Mouse (Mus musculus) stomach, embryonic 16.5 days (tissue): Measurements from ENCODE around the gene Fam81a. TPM values are rescaled to one million over a fixed set of nuclear protein-coding genes. Genes with fewer than 3 reads are reported as not detected.

Experiments
- ATAC-seq: fragments of 200-750 bp; cut with Nextera tagmentation; 2 replicates; pipeline ENCODE4 v1.8.0; 2017; ENCODE audit warnings: moderate number of reproducible peaks, moderate TSS enrichment; ENCODE audit not compliant: insufficient read depth, low FRiP score
- H3K27ac ChIP-seq: fragments of 300-500 bp; sonication (generic); 2 replicates; pipeline ENCODE4 v1.5.1; 2014; ENCODE audit warnings: low read length
- H3K27me3 ChIP-seq: fragments of 300-500 bp; sonication (generic); 2 replicates; pipeline ENCODE4 v1.6.1; 2014; ENCODE audit warnings: low read length, control low read depth, mixed read lengths; ENCODE audit not compliant: control insufficient read depth, insufficient read depth
- H3K36me3 ChIP-seq: fragments of 300-500 bp; sonication (generic); 2 replicates; pipeline ENCODE4 v1.6.1; 2014; ENCODE audit warnings: low read length; ENCODE audit not compliant: control insufficient read depth, insufficient read depth
- H3K4me1 ChIP-seq: fragments of 300-500 bp; sonication (generic); 2 replicates; pipeline ENCODE4 v1.6.1; 2014; ENCODE audit warnings: low read length, control low read depth, mixed read lengths; ENCODE audit not compliant: control insufficient read depth, insufficient read depth
- H3K4me2 ChIP-seq: fragments of 300-500 bp; sonication (generic); 2 replicates; pipeline ENCODE4 v1.6.1; 2014; ENCODE audit warnings: low read depth, low read length, mixed read lengths
- H3K4me3 ChIP-seq: fragments of 300-500 bp; sonication (generic); replicated peaks from 2 replicates; pipeline ENCODE4 v1.5.1; 2014; ENCODE audit warnings: mild to moderate bottlenecking, low read length
- H3K9ac ChIP-seq: fragments of 300-500 bp; sonication (generic); 2 replicates; pipeline ENCODE4 v1.6.1; 2014; ENCODE audit warnings: low read length
- H3K9me3 ChIP-seq: fragments of 300-500 bp; sonication (generic); replicated peaks from 2 replicates; pipeline ENCODE4 v1.6.1; 2016; ENCODE audit warnings: low read length, control low read depth; ENCODE audit not compliant: control insufficient read depth
- WGBS: fragments of 180-500 bp; shearing (Covaris S2); extraction: QIAGEN DNeasy Blood & Tissue Kit; methylation state at CpG from one replicate; pipeline ENCODE4 v1.1.7; 2014; 5-methylcytosine and 5-hydroxymethylcytosine counted together
- polyA plus RNA-seq: library from polyadenylated mRNA; unstranded; fragments of >200 nt; fragmentation: Nextera tagmentation; extraction: Ambion mirVana; gene quantifications from 2 replicates; pipeline ENCODE4 v1.2.1, GENCODE M21; 2015

Fam81a gene
- polyA plus RNA-seq, 1 experiment from 2014 or later, result 11.1 TPM

DNA sequence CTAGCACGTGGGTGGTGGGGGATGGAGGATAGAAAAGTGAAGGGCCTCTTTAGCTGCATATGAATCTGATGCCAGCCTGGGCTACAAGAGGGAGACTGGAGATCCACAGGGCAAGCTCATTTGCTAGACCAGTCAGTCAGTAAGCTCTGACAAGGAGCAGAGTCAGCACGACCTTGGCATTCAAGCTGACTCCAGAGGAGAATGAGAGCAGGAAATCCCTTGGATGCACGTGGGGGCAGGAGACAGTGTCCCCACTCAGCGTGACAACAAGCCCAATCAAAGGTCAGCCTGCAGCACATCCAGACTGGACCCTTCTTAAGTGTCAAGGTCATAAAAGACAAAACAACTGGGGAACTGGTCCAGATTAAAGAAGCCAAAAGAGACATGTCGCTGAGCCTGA lies 7.6 kb downstream of the Fam81a start:
- no peak for ATAC-seq
- H3K4me3 ChIP-seq, result no peak overlapping the region
- H3K27ac ChIP-seq, result no peak overlapping the region
- H3K9me3 ChIP-seq, result no peaks in the 10 kb centered on the region
- H3K36me3 ChIP-seq, result no peaks in the 10 kb centered on the region
- 70% methylated on average over 5 of the region's 5 CpGs for WGBS
- H3K27me3 ChIP-seq, result no peaks in the 10 kb centered on the region
- no peak overlapping the region for H3K9ac ChIP-seq
- H3K4me2 ChIP-seq, result no peak overlapping the region
- no peaks in the 10 kb centered on the region for H3K4me1 ChIP-seq

DNA sequence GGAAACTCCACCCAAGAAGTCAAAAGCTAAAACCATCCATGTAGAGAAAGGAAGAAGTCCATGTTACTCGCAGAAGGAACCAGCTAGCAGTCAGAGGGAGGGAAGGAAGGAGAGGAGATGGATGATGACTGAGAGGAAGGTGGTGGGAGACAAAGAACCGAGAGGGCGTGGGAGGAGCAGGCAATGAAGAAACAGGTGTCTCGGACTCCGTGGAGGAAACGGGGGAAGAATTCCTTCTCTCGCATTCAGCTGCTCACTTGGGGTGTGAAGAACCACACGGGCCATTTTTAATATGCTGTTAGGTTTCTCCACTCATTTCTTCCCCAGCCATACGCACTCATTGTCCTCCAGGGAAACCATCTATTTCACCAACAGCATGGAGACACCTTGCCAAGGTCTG lies 8.1 kb downstream of the Fam81a start:
- Histone ChIP-seq H3K4me1 (no peaks in the 10 kb centered on the region), H3K9ac (no peak overlapping the region), H3K4me3 (no peak overlapping the region), H3K27ac (no peak overlapping the region), H3K4me2 (no peak overlapping the region), H3K9me3 (no peaks in the 10 kb centered on the region), H3K36me3 (no peaks in the 10 kb centered on the region), H3K27me3 (no peaks in the 10 kb centered on the region)
- 74% methylated on average over 9 of the region's 9 CpGs for WGBS
- no peak for ATAC-seq

DNA sequence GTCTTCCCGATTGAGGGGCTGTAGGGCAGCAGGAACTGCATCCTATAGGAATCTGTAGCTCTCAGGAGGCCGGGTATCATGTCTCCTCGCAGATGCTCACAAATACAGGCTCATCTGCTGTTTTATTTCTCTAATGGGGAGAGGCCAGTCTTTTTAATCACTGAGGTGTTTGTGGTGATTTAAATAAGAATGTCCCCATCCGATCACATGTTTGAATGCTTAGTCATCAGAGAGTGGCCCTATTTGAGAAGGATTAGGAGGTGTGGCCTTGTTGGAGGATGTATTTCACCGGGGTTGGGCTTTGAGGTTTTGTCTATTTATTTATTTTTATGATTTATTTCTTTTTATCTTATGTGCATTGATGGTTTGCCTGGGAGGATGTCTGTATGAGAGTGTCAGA lies 11.6 kb downstream of the Fam81a start:
- no peak for ATAC-seq
- Histone ChIP-seq H3K4me3 (no peak overlapping the region), H3K9ac (no peak overlapping the region), H3K36me3 (no peaks in the 10 kb centered on the region), H3K27me3 (no peaks in the 10 kb centered on the region), H3K4me2 (no peak overlapping the region), H3K27ac (no peak overlapping the region), H3K9me3 (no peaks in the 10 kb centered on the region), H3K4me1 (no peaks in the 10 kb centered on the region)
- WGBS, result 89% methylated on average over 5 of the region's 5 CpGs

DNA sequence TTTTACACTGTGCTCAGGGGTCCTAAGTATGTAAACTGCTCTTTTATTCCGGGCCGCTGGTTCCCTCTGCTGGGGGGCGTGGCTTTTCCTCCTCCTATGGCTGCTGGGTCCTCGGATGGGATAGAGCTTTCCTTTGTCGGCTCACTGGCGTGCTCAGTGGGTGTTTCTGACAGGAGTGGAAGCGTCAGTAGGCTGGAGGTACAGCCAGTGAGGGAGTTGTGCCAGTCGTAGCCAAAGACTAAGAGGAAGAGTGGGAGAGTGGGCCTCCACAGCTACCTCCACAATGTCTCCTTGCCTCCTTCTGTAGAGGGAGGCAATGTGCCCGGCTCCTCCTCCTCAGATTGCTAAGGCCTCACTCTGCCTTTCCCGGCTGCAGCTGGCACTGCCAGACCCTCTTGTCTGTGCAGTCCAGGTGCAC lies 30.5 kb downstream of the Fam81a start:
- H3K9ac ChIP-seq, result peak overlapping the region; percentile 33; the same call in 1 of the 2 replicates
- H3K27ac ChIP-seq, result no peak overlapping the region
- peak overlapping the region; percentile 46 for H3K4me2 ChIP-seq
- H3K27me3 ChIP-seq, result no peaks in the 10 kb centered on the region
- WGBS, result 5% methylated on average over 10 of the region's 10 CpGs
- H3K9me3 ChIP-seq, result no peaks in the 10 kb centered on the region
- H3K36me3 ChIP-seq, result no peaks in the 10 kb centered on the region
- H3K4me3 ChIP-seq, result peak overlapping the region; percentile 19; the same call in 1 of the 2 replicates
- ATAC-seq, result 0 out of 2 replicates have a peak, but pooled peaks have one; percentile 23
- H3K4me1 ChIP-seq, result peaks cover 6% of the 10 kb centered on the region; the same call in 1 of the 2 replicates

DNA sequence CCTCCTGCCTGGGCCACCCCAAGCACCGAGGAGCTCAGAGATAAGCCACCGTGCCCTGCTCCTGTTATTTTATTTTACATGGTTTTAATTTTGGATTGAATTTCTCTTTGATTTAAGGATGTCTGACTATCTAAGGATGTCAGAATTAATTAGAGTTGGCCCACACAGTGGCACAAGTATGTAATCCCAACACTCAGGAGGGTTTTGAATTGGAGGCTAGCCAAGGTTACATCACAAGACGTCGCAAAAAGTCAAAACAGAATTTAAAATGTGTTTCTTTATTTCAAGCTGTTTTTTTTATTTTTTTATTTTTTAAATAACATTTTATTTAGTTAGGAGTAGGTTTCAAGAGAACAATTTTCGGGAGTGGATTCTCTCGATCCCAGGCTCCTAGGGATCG lies 31.5 kb downstream of the Fam81a start:
- H3K9ac ChIP-seq, result no peak overlapping the region
- H3K4me3 ChIP-seq, result no peak overlapping the region
- 64% methylated on average over 7 of the region's 7 CpGs for WGBS
- ATAC-seq, result no peak
- H3K36me3 ChIP-seq, result no peaks in the 10 kb centered on the region
- no peaks in the 10 kb centered on the region for H3K9me3 ChIP-seq
- no peak overlapping the region for H3K27ac ChIP-seq
- H3K27me3 ChIP-seq, result no peaks in the 10 kb centered on the region
- H3K4me1 ChIP-seq, result peaks cover 6% of the 10 kb centered on the region; the same call in 1 of the 2 replicates
- no peak overlapping the region for H3K4me2 ChIP-seq

DNA sequence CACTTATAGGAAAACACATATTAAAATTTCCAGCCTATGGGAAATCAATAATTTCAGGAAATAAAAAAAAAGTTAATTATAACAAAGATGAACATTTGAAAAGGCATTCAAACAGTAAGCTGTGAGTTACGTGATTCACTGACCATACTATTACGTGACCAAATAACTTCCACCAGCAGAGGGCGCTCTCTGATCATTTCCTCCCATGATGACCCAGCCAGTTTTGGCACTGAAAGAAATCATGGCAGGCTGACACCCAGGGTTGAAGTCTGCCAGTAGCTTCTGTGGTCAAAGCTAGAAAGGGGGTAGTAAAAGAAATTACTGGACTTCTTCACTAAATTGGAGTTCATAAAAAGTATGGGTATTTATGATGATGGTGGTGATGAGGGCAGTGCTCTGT lies 33.1 kb downstream of the Fam81a start:
- Histone ChIP-seq H3K27ac (no peak overlapping the region), H3K27me3 (no peaks in the 10 kb centered on the region), H3K4me2 (no peak overlapping the region), H3K4me1 (peaks cover 6% of the 10 kb centered on the region; the same call in 1 of the 2 replicates), H3K36me3 (no peaks in the 10 kb centered on the region), H3K9me3 (no peaks in the 10 kb centered on the region), H3K9ac (no peak overlapping the region), H3K4me3 (no peak overlapping the region)
- no peak for ATAC-seq
- 11% methylated on average over 3 of the region's 3 CpGs for WGBS

DNA sequence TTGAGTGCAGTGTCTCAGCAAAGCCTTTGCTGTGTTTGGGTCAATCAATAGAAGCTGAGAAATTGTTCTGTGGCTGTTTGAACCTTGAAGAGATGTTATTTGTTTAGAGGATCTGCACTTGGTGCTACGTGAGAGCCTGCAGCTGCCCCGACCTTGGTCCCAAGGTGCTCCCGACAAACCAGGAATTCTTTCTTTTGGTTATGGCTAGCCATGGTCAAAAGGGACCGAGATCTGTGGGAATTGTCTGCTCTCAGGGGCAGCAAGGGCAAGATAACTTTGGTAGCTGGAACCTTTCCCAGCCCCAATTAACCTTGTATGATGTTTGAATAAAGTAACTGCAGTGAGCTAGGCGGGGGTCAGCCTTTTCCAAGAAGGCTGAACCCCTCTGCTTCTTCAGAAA lies 34.2 kb downstream of the Fam81a start:
- Histone ChIP-seq H3K4me1 (peaks cover 6% of the 10 kb centered on the region; the same call in 1 of the 2 replicates), H3K4me2 (no peak overlapping the region), H3K36me3 (no peaks in the 10 kb centered on the region), H3K27me3 (no peaks in the 10 kb centered on the region), H3K4me3 (no peak overlapping the region), H3K9me3 (no peaks in the 10 kb centered on the region), H3K9ac (no peak overlapping the region), H3K27ac (no peak overlapping the region)
- ATAC-seq, result no peak
- 72% methylated on average over 5 of the region's 5 CpGs for WGBS

DNA sequence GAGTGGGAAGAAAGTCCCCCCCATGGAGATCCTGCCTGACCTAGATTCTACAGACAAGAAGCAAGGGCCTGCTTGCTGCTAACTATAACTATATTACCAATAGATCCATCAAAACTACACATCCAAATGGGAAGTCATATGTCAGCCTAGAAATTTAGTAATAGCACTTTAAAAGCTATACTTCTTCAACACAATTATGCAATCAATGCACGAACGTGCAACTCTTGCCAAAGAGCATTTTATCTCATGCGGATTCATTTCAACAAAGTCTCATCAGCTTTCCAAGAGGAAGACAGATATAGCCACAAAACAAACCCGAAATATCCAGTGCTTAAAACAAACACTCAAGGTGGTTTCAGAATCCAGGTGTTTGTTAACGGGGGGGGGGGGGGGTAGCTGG lies 36.8 kb downstream of the Fam81a start:
- no peak for ATAC-seq
- H3K4me3 ChIP-seq, result no peak overlapping the region
- H3K27me3 ChIP-seq, result no peaks in the 10 kb centered on the region
- H3K9ac ChIP-seq, result no peak overlapping the region
- no peaks in the 10 kb centered on the region for H3K36me3 ChIP-seq
- WGBS, result 45% methylated on average over 5 of the region's 5 CpGs
- H3K4me1 ChIP-seq, result no peaks in the 10 kb centered on the region
- no peaks in the 10 kb centered on the region for H3K9me3 ChIP-seq
- H3K27ac ChIP-seq, result no peak overlapping the region
- H3K4me2 ChIP-seq, result no peak overlapping the region

DNA sequence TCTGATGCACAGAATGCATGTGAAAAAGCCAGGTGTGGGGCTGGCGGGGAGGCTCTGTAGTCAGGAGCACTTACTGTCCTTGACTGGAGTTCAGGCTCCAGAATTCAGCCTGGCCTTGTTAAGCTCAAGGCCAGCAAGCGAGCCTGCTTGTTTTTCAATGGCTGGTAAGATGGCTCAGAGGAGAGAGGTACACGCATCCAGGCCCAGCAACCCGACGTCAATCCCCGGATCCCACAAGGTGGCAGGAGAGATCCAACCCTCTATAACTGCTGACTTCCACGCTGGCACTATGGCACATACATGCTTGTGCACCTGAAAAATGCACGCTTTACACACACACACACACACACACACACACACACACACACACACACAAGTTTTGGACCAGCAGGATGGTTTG lies 39.3 kb downstream of the Fam81a start:
- Histone ChIP-seq H3K27me3 (no peaks in the 10 kb centered on the region), H3K4me1 (no peaks in the 10 kb centered on the region), H3K9ac (no peak overlapping the region), H3K9me3 (no peaks in the 10 kb centered on the region), H3K27ac (peak overlapping the region; percentile 18; the same call in 1 of the 2 replicates), H3K36me3 (no peaks in the 10 kb centered on the region), H3K4me3 (no peak overlapping the region), H3K4me2 (no peak overlapping the region)
- 59% methylated on average over 8 of the region's 8 CpGs for WGBS
- ATAC-seq, result no peak

DNA sequence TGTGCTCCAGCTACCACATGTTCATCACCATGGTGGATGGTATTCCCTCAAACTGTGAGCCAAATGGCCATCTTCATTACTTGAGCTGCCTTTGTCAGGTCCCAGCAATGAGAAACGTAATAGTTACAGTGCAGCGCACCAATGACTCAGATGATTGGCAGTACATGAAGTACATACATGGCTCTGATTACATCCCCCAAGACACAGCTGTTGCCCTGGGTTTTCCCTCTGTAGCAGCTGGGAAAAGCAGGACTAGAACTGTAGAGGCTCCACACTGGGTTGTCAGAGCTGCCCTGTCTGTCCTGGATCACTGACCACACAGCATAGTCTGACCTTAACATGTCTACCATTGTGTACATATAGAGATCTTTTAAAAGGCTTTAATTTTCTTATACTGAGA lies 44.8 kb downstream of the Fam81a start:
- no peaks in the 10 kb centered on the region for H3K4me1 ChIP-seq
- H3K4me3 ChIP-seq, result no peak overlapping the region
- ATAC-seq, result no peak
- no peaks in the 10 kb centered on the region for H3K9me3 ChIP-seq
- WGBS, result 95% methylated on average over 2 of the region's 2 CpGs
- no peak overlapping the region for H3K9ac ChIP-seq
- no peaks in the 10 kb centered on the region for H3K36me3 ChIP-seq
- H3K4me2 ChIP-seq, result no peak overlapping the region
- H3K27me3 ChIP-seq, result no peaks in the 10 kb centered on the region
- H3K27ac ChIP-seq, result no peak overlapping the region
